Mouse (Mus musculus) heart, postnatal 0 days (tissue): ENCODE data around the gene Cdca7l. TPM values are rescaled to one million over a fixed set of nuclear protein-coding genes. Genes with fewer than 3 reads are reported as not detected.

ENCODE experiments used
- ATAC-seq: fragments of 200-750 bp; cut with Nextera tagmentation; 2 replicates; pipeline ENCODE4 v1.8.0; 2017; ENCODE audit warnings: low read depth, moderate number of reproducible peaks, moderate library complexity; ENCODE audit not compliant: insufficient read depth
- DNase-seq: peaks from one replicate; pipeline ENCODE4 v3.0.0-alpha.2; 2016; ENCODE audit warnings: low spot score
- H3K27ac ChIP-seq: fragments of 300-500 bp; sonication (generic); 2 replicates; pipeline ENCODE4 v1.5.1; 2014; ENCODE audit warnings: low read depth, mild to moderate bottlenecking
- H3K27me3 ChIP-seq: fragments of 300-500 bp; sonication (generic); 2 replicates; pipeline ENCODE4 v1.6.1; 2014; ENCODE audit warnings: low read length, mixed read lengths; ENCODE audit not compliant: control insufficient read depth, insufficient read depth
- H3K36me3 ChIP-seq: fragments of 300-500 bp; sonication (generic); replicated peaks from 2 replicates; pipeline ENCODE4 v1.6.1; 2014; ENCODE audit warnings: low read length, mixed read lengths; ENCODE audit not compliant: control insufficient read depth, insufficient read depth
- H3K4me1 ChIP-seq: fragments of 300-500 bp; sonication (generic); 2 replicates; pipeline ENCODE4 v1.6.1; 2014; ENCODE audit warnings: antibody characterized with exemption; ENCODE audit not compliant: control insufficient read depth, insufficient read depth
- H3K4me2 ChIP-seq: fragments of 300-500 bp; sonication (generic); 2 replicates; pipeline ENCODE4 v1.6.1; 2014; ENCODE audit warnings: low read depth, mild to moderate bottlenecking, low read length, moderate library complexity
- H3K4me3 ChIP-seq: fragments of 300-500 bp; sonication (generic); 2 replicates; pipeline ENCODE4 v1.5.1; 2014; ENCODE audit warnings: low read depth, low read length
- H3K9ac ChIP-seq: fragments of 300-500 bp; sonication (generic); replicated peaks from 2 replicates; pipeline ENCODE4 v1.6.1; 2014; ENCODE audit warnings: low read depth, low read length, mixed read lengths
- H3K9me3 ChIP-seq: fragments of 300-500 bp; sonication (generic); replicated peaks from 2 replicates; pipeline ENCODE4 v1.6.1; 2016; ENCODE audit warnings: low read length; ENCODE audit not compliant: control insufficient read depth
- CTCF ChIP-seq: IDR thresholded peaks from 2 replicates; pipeline ENCODE4 v1.5.1; 2016; ENCODE audit warnings: antibody characterized with exemption, control low read depth, low read depth
- EP300 ChIP-seq: IDR thresholded peaks from 2 replicates; pipeline ENCODE4 v1.6.1; 2016; ENCODE audit warnings: antibody characterized with exemption, low read depth
- WGBS: fragments of 180-500 bp; shearing (Covaris S2); extraction: QIAGEN DNeasy Blood & Tissue Kit; methylation state at CpG from one replicate; pipeline ENCODE4 v1.1.7; 2014; 5-methylcytosine and 5-hydroxymethylcytosine counted together
- polyA plus RNA-seq: library from polyadenylated mRNA; unstranded; fragments of >200 nt; fragmentation: Nextera tagmentation; extraction: Ambion mirVana; gene quantifications from 2 replicates; pipeline ENCODE4 v1.2.1, GENCODE M21; 2015
- total RNA-seq: library from RNA; depleted of rRNA; stranded (reverse); fragments of >200 nt; gene quantifications from 2 replicates; pipeline ENCODE4 v1.2.3, GENCODE M21; 2014; ENCODE audit warnings: low replicate concordance

Gene Cdca7l
- total and polyA plus RNA-seq, 2 experiments from 2014 or later = 1.4 to 3.7 TPM

GRCm38 (mm10) chr12:117840705-117841104 lies 36.6 kb downstream of the Cdca7l start:
- Histone ChIP-seq H3K4me3 (no peak overlapping the region), H3K9ac (no peak overlapping the region), H3K9me3 (no peaks in the 10 kb centered on the region), H3K4me2 (no peak overlapping the region), H3K36me3 (no peaks in the 10 kb centered on the region), H3K27me3 (no peaks in the 10 kb centered on the region), H3K27ac (no peak overlapping the region), H3K4me1 (peaks cover 7% of the 10 kb centered on the region; the same call in 1 of the 2 replicates)
- WGBS = 44% methylated on average over 1 of the region's 1 CpGs
- no peak for TF ChIP-seq CTCF
- TF ChIP-seq EP300 = no peak
- DNase-seq (no peak), ATAC-seq (no peak)

GRCm38 (mm10) chr12:117842676-117843075 lies 38.6 kb downstream of the Cdca7l start:
- peaks cover 7% of the 10 kb centered on the region; the same call in 1 of the 2 replicates for H3K4me1 ChIP-seq
- no peak overlapping the region for H3K27ac ChIP-seq
- ATAC-seq (no peak), DNase-seq (no peak)
- H3K27me3 ChIP-seq = no peaks in the 10 kb centered on the region
- H3K36me3 ChIP-seq = no peaks in the 10 kb centered on the region
- 91% methylated on average over 1 of the region's 1 CpGs for WGBS
- no peak overlapping the region for H3K9ac ChIP-seq
- no peak for TF ChIP-seq CTCF
- TF ChIP-seq EP300 = no peak
- H3K4me2 ChIP-seq = no peak overlapping the region
- H3K4me3 ChIP-seq = no peak overlapping the region
- H3K9me3 ChIP-seq = no peaks in the 10 kb centered on the region

GRCm38 (mm10) chr12:117843302-117844074 lies 39.4 kb downstream of the Cdca7l start:
- Histone ChIP-seq H3K4me1 (peaks cover 7% of the 10 kb centered on the region; the same call in 1 of the 2 replicates), H3K36me3 (no peaks in the 10 kb centered on the region), H3K9ac (peak overlapping the region; percentile 86), H3K27ac (no peak overlapping the region), H3K9me3 (no peaks in the 10 kb centered on the region), H3K4me2 (peak overlapping the region; percentile 100), H3K27me3 (no peaks in the 10 kb centered on the region), H3K4me3 (peak overlapping the region; percentile 72)
- TF ChIP-seq EP300 (no peak), CTCF (no peak)
- peak; percentile 30 for DNase-seq
- WGBS = under 1% methylated on average over 68 of the region's 75 CpGs
- peak; percentile 92 for ATAC-seq

- DNase-seq = no peak
- no peak for ATAC-seq
- H3K9ac ChIP-seq = peak overlapping the region; percentile 86
- H3K4me1 ChIP-seq = peaks cover 7% of the 10 kb centered on the region; the same call in 1 of the 2 replicates
- H3K27ac ChIP-seq = no peak overlapping the region
- no peaks in the 10 kb centered on the region for H3K9me3 ChIP-seq
- H3K27me3 ChIP-seq = no peaks in the 10 kb centered on the region
- no peaks in the 10 kb centered on the region for H3K36me3 ChIP-seq
- peak overlapping the region; percentile 100 for H3K4me2 ChIP-seq
- no peak for TF ChIP-seq CTCF
- no peak for TF ChIP-seq EP300
- under 1% methylated on average over 15 of the region's 15 CpGs for WGBS
- H3K4me3 ChIP-seq = peak overlapping the region; percentile 72
Measured at GRCm38 (mm10) chr12:117844075-117844408, 40.0 kb downstream of the Cdca7l start.

- ATAC-seq (no peak), DNase-seq (no peak)
- no peak overlapping the region for H3K4me3 ChIP-seq
- H3K36me3 ChIP-seq = no peaks in the 10 kb centered on the region
- H3K4me2 ChIP-seq = peak overlapping the region; percentile 100; the same call in 1 of the 2 replicates
- H3K27ac ChIP-seq = no peak overlapping the region
- TF ChIP-seq CTCF = no peak
- no peak for TF ChIP-seq EP300
- no peaks in the 10 kb centered on the region for H3K9me3 ChIP-seq
- peaks cover 7% of the 10 kb centered on the region; the same call in 1 of the 2 replicates for H3K4me1 ChIP-seq
- H3K27me3 ChIP-seq = no peaks in the 10 kb centered on the region
- 39% methylated on average over 2 of the region's 2 CpGs for WGBS
- no peak overlapping the region for H3K9ac ChIP-seq
Measured at GRCm38 (mm10) chr12:117844917-117845316, 40.8 kb downstream of the Cdca7l start.

GRCm38 (mm10) chr12:117848621-117849020 lies 44.5 kb downstream of the Cdca7l start:
- no peak overlapping the region for H3K9ac ChIP-seq
- peaks cover 11% of the 10 kb centered on the region for H3K4me1 ChIP-seq
- no peak overlapping the region for H3K4me3 ChIP-seq
- H3K27me3 ChIP-seq = no peaks in the 10 kb centered on the region
- ATAC-seq (no peak), DNase-seq (no peak)
- no peaks in the 10 kb centered on the region for H3K36me3 ChIP-seq
- TF ChIP-seq CTCF (no peak), EP300 (no peak)
- no peak overlapping the region for H3K4me2 ChIP-seq
- H3K9me3 ChIP-seq = no peaks in the 10 kb centered on the region
- no peak overlapping the region for H3K27ac ChIP-seq
- 91% methylated on average over 6 of the region's 6 CpGs for WGBS
